Mouse (Mus musculus) heart, embryonic 10.5 days (tissue): Measurements from ENCODE around the gene Serbp1. TPM values are rescaled to one million over a fixed set of nuclear protein-coding genes. Genes with fewer than 3 reads are reported as not detected.
"Not testable (repeated sequence)": the region's sequence is repeated elsewhere in the genome, so short reads cannot be mapped to it uniquely, and the experiment has no call there.

ENCODE experiments used
- DNase-seq: peaks from one replicate; pipeline ENCODE4 v3.0.0-alpha.2; 2017; ENCODE audit warnings: low spot score
- H3K27ac ChIP-seq: fragments of 300-500 bp; sonication (generic); 2 replicates; pipeline ENCODE4 v1.5.1; 2016; ENCODE audit warnings: mild to moderate bottlenecking
- H3K27me3 ChIP-seq: fragments of 300-500 bp; sonication (generic); 2 replicates; pipeline ENCODE4 v1.6.1; 2016; ENCODE audit warnings: mild to moderate bottlenecking; ENCODE audit not compliant: poor library complexity, insufficient read depth, severe bottlenecking
- H3K36me3 ChIP-seq: fragments of 300-500 bp; sonication (generic); 2 replicates; pipeline ENCODE4 v1.6.1; 2016; ENCODE audit warnings: mild to moderate bottlenecking, moderate library complexity
- H3K4me1 ChIP-seq: fragments of 300-500 bp; sonication (generic); 2 replicates; pipeline ENCODE4 v1.6.1; 2016; ENCODE audit warnings: mild to moderate bottlenecking
- H3K4me3 ChIP-seq: fragments of 300-500 bp; sonication (generic); 2 replicates; pipeline ENCODE4 v1.5.1; 2016; ENCODE audit warnings: mild to moderate bottlenecking, moderate library complexity
- H3K9me3 ChIP-seq: fragments of 300-500 bp; sonication (generic); 2 replicates; pipeline ENCODE4 v1.6.1; 2016; ENCODE audit warnings: mild to moderate bottlenecking, moderate library complexity
- WGBS: fragments of 180-500 bp; shearing (Covaris S2); methylation state at CpG from one replicate; pipeline ENCODE4 v1.1.7; 2016; 5-methylcytosine and 5-hydroxymethylcytosine counted together
- polyA plus RNA-seq: library from polyadenylated mRNA; unstranded; fragments of >200 nt; fragmentation: Nextera tagmentation; extraction: Ambion mirVana; gene quantifications from 2 replicates; pipeline ENCODE4 v1.2.1, GENCODE M21; 2016

The Serbp1 gene
- polyA plus RNA-seq, 1 experiment from 2014 or later = 514 TPM

- H3K27me3 ChIP-seq = no peaks in the 10 kb centered on the region
- DNase-seq = no peak
- H3K4me1 ChIP-seq = 0 out of 2 replicates have a peak, but pooled peaks cover 4% of the 10 kb centered on the region
- H3K27ac ChIP-seq = no peak overlapping the region
- no peaks in the 10 kb centered on the region for H3K9me3 ChIP-seq
- no peaks in the 10 kb centered on the region for H3K36me3 ChIP-seq
- no peak overlapping the region for H3K4me3 ChIP-seq
Observed at GRCm38 (mm10) chr6:67218566-67218965, 19.4 kb upstream of the Serbp1 start.

DNA sequence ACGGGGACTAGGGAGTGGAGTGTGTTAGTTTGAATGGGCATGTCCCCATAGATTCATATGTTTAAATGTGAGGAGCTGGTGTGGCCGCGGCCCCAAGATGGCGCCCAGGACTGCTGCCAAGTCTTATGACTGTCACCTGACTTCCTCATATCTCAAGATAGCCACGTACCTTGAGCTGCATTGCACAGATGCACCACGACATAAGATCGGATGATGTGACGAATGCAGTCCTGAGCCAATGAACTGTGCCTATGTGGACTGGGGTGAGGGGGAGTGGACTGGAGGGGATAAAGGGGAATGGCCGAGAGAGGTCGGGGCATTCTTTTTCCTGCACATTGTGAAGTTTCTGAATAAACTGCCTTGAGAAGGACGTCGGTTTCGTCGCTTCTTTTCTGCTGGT is 18.0 kb upstream of the Serbp1 start:
- H3K36me3 ChIP-seq, H3K9me3 ChIP-seq, H3K4me1 ChIP-seq, H3K4me3 ChIP-seq, DNase-seq, H3K27ac ChIP-seq, H3K27me3 ChIP-seq: not testable (repeated sequence)
- WGBS = 85% methylated on average over 14 of the region's 14 CpGs

DNA sequence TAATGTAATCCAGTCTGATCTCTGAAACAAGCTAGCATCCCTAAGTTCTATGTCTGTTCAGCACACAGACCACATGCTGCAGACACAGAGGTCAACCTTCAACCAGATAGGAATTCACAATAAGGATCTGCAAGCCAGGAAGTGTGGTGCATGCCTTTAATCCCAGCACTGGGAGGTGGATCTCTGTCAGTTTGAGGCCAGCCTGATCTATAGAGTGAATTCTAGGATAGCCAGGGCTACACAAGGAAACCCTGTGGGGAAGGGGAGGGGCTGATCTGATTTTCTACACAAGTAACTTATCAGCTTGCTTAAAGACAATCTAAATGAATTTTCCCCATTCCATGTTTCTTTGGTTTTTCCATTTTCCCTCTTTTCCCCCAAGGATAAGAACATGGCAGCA is 17.2 kb upstream of the Serbp1 start:
- H3K27me3 ChIP-seq = no peaks in the 10 kb centered on the region
- 0 out of 2 replicates have a peak, but pooled peaks cover 4% of the 10 kb centered on the region for H3K4me1 ChIP-seq
- no peaks in the 10 kb centered on the region for H3K9me3 ChIP-seq
- H3K36me3 ChIP-seq = no peaks in the 10 kb centered on the region
- H3K27ac ChIP-seq = no peak overlapping the region
- H3K4me3 ChIP-seq = no peak overlapping the region
- no peak for DNase-seq

DNA sequence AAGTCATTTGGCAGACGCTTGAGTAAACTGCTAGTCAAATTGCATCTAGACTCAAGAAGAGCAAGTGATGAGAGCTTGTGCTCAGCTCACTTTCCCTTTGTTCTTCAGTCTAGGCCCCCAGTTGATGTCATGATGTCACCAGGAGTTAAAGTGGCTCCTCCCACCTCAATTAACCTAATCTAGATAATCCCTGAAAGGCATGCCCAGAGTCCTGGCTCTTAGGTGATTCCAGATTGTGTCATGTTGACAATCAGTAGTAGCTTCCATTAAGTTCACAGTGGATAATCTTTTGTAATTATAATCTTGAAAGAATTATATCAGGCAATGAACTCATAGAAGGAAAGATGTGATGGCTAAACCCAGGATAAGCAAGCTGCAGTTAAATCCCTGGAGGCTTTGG is 14.9 kb upstream of the Serbp1 start:
- H3K27ac ChIP-seq = no peak overlapping the region
- 82% methylated on average over 1 of the region's 1 CpGs for WGBS

GRCm38 (mm10) chr6:67223499-67223898 is 14.5 kb upstream of the Serbp1 start:
- Histone ChIP-seq H3K9me3 (no peaks in the 10 kb centered on the region), H3K27ac (0 out of 2 replicates have a peak overlapping the region, but pooled peaks have one; percentile 4), H3K4me3 (no peak overlapping the region), H3K36me3 (no peaks in the 10 kb centered on the region), H3K27me3 (no peaks in the 10 kb centered on the region), H3K4me1 (peaks cover 9% of the 10 kb centered on the region)
- 54% methylated on average over 1 of the region's 1 CpGs for WGBS
- DNase-seq = no peak

More for the DNA sequence above, 14.9 kb upstream of the Serbp1 start:
- DNase-seq = no peak
- no peaks in the 10 kb centered on the region for H3K27me3 ChIP-seq
- no peaks in the 10 kb centered on the region for H3K9me3 ChIP-seq
- peaks cover 5% of the 10 kb centered on the region; the same call in 1 of the 2 replicates for H3K4me1 ChIP-seq
- no peaks in the 10 kb centered on the region for H3K36me3 ChIP-seq
- no peak overlapping the region for H3K4me3 ChIP-seq

GRCm38 (mm10) chr6:67226286-67226685 is 11.7 kb upstream of the Serbp1 start:
- peaks cover 22% of the 10 kb centered on the region for H3K4me1 ChIP-seq
- no peaks in the 10 kb centered on the region for H3K27me3 ChIP-seq
- no peak overlapping the region for H3K27ac ChIP-seq
- no peaks in the 10 kb centered on the region for H3K9me3 ChIP-seq
- H3K36me3 ChIP-seq = no peaks in the 10 kb centered on the region
- WGBS = 65% methylated on average over 4 of the region's 4 CpGs
- no peak for DNase-seq
- H3K4me3 ChIP-seq = no peak overlapping the region

DNA sequence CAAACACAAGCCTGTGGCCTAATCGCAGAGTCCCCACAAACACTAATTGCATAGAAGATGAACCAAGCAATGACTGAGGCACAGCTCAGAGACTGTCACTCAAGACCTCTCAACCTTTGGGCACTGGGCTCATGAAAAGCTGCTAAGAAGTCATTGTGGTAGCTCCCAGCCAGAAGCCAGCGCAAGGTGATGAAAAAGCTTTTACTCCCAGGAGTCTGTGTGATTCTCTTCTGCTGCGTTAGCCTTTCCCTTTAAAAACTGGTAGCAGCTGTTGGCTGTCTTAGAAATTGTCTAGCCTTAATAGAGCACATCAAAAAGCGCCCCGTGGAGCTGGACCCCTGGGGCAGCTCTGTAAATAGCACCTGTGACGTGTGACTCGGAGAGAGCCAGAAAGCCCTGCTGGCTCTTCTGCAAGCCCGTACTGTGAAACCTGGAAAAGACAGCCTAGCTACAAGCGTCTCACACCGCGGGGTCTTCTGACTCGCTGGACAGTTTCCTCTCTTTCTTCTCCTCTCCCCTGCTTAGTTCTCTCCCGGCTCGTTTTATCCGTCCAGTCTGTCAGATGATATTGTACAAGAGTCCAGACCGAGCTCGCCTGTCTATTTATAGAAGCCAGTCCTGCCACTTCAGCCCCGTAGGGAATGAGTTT is 9.4 kb upstream of the Serbp1 start:
- Histone ChIP-seq H3K4me3 (peak overlapping the region; percentile 57), H3K9me3 (no peaks in the 10 kb centered on the region), H3K27ac (peak overlapping the region; percentile 83), H3K36me3 (no peaks in the 10 kb centered on the region), H3K27me3 (no peaks in the 10 kb centered on the region), H3K4me1 (peaks cover 18% of the 10 kb centered on the region)
- peak; percentile 87 for DNase-seq
- 10% methylated on average over 18 of the region's 18 CpGs for WGBS

- 20% methylated on average over 9 of the region's 9 CpGs for WGBS
- Histone ChIP-seq H3K36me3 (no peaks in the 10 kb centered on the region), H3K9me3 (no peaks in the 10 kb centered on the region), H3K27ac (peak overlapping the region; percentile 53; the same call in 1 of the 2 replicates), H3K4me3 (peak overlapping the region; percentile 57), H3K27me3 (no peaks in the 10 kb centered on the region), H3K4me1 (peaks cover 18% of the 10 kb centered on the region)
- DNase-seq = no peak
Observed at GRCm38 (mm10) chr6:67229521-67229920, 8.5 kb upstream of the Serbp1 start.

DNA sequence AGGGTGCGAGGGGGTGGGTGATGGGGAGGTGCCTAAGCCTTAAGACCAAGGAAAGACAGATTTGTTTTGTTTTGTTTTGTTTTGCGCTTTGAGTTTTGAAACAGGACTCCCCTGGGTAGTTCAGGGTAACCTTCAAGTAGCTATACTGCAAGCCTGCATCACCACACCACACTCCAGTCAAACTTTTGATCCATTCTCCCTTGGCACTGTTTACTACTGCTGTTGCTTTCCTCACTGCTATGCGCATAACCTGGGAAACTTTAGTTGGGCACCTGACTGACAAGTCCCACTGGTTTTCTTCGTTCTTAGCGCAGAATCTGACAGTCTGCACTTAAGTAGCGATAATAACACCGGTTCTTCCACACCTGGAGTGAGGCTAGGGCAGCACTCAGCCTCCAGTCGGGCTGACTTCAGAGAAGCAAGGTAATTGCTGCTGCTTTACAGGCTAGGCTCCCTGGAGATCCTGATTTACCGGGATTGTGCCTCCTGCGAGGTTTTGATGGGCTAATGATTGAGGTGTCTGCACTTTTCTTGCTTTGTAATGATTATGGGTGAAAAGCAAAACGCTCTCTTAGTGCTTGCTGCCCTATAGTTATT is 8.0 kb upstream of the Serbp1 start:
- peak overlapping the region; percentile 57 for H3K4me3 ChIP-seq
- H3K27me3 ChIP-seq = no peaks in the 10 kb centered on the region
- peaks cover 18% of the 10 kb centered on the region for H3K4me1 ChIP-seq
- H3K27ac ChIP-seq = peak overlapping the region; percentile 53; the same call in 1 of the 2 replicates
- no peaks in the 10 kb centered on the region for H3K36me3 ChIP-seq
- DNase-seq = no peak
- no peaks in the 10 kb centered on the region for H3K9me3 ChIP-seq
- WGBS = 7% methylated on average over 11 of the region's 11 CpGs

DNA sequence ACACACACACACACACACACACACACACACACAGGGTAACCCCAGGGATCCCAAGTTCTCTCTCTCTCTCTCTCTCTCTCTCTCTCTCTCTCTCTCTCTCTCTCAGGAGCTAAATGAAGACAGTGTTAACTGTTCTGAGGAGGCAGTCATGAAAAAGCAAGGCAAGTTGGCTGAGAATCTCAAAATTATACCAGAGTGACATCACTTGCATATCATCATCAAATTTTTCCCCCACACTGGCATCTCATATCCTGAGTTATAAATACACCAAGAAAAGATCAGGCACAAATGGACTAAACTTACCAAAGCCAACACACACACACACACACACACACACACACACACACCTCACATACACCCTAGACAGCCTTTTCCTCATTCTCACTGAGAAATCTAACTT is 7.0 kb upstream of the Serbp1 start:
- Histone ChIP-seq H3K27me3 (no peaks in the 10 kb centered on the region), H3K9me3 (no peaks in the 10 kb centered on the region), H3K4me3 (no peak overlapping the region), H3K4me1 (peaks cover 18% of the 10 kb centered on the region), H3K36me3 (no peaks in the 10 kb centered on the region), H3K27ac (no peak overlapping the region)
- DNase-seq = no peak

GRCm38 (mm10) chr6:67235649-67236048 is 2.3 kb upstream of the Serbp1 start:
- H3K27me3 ChIP-seq = no peaks in the 10 kb centered on the region
- H3K9me3 ChIP-seq = no peaks in the 10 kb centered on the region
- WGBS = 79% methylated on average over 3 of the region's 3 CpGs

DNA sequence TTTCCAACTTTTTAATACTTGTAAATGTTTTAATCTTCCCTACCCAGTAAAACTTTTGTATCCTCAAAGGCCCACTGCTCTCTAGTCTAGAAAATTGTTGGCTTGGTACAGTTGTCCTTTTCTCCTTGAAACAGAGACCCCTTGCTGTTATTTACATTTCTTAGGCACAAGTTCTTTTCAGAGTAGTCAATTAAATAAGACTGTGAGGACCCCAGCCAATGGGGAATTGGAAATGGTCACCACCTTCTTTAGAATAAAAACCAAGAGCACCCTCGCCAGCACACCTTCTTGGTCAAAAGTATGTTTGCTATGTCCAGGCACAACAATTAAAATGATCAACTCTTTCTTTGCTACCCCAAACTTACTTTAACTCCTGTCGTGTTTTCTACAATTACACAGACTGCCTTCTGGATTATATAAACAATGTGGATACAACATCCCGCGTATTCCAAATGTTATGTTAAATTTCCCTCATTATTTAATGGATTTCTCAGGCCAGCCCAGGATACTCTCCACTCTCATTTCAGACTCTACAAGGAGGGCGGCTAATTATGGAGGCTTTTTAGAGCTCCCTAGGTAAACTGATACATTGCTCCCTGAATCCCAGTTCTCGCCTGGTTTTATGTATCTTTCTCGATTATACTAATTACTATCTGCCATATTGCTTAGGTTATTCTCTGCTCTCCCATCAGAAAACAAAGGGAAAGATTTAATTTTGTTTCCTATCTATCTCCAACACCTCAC is 1.3 kb upstream of the Serbp1 start:
- Histone ChIP-seq H3K4me3 (no peak overlapping the region), H3K27ac (no peak overlapping the region), H3K36me3 (no peaks in the 10 kb centered on the region), H3K27me3 (no peaks in the 10 kb centered on the region), H3K4me1 (no peaks in the 10 kb centered on the region), H3K9me3 (no peaks in the 10 kb centered on the region)
- no peak for DNase-seq
- 76% methylated on average over 7 of the region's 7 CpGs for whole genome bisulfite sequencing

More at GRCm38 (mm10) chr6:67235649-67236048, 2.3 kb upstream of the Serbp1 start:
- H3K36me3 ChIP-seq = no peaks in the 10 kb centered on the region
- H3K27ac ChIP-seq = no peak overlapping the region
- H3K4me1 ChIP-seq = no peaks in the 10 kb centered on the region
- DNase-seq = no peak
- H3K4me3 ChIP-seq = no peak overlapping the region

GRCm38 (mm10) chr6:67241263-67241662 is 3.3 kb downstream of the Serbp1 start:
- DNase-seq = no peak
- no peaks in the 10 kb centered on the region for H3K27me3 ChIP-seq
- no peaks in the 10 kb centered on the region for H3K9me3 ChIP-seq
- no peak overlapping the region for H3K27ac ChIP-seq
- H3K4me3 ChIP-seq = no peak overlapping the region
- no peaks in the 10 kb centered on the region for H3K36me3 ChIP-seq
- H3K4me1 ChIP-seq = no peaks in the 10 kb centered on the region
- 88% methylated on average over 3 of the region's 3 CpGs for WGBS
